Mouse (Mus musculus): Measurements from ENCODE around the gene Rbbp8nl.

Rbbp8nl gene

DNA sequence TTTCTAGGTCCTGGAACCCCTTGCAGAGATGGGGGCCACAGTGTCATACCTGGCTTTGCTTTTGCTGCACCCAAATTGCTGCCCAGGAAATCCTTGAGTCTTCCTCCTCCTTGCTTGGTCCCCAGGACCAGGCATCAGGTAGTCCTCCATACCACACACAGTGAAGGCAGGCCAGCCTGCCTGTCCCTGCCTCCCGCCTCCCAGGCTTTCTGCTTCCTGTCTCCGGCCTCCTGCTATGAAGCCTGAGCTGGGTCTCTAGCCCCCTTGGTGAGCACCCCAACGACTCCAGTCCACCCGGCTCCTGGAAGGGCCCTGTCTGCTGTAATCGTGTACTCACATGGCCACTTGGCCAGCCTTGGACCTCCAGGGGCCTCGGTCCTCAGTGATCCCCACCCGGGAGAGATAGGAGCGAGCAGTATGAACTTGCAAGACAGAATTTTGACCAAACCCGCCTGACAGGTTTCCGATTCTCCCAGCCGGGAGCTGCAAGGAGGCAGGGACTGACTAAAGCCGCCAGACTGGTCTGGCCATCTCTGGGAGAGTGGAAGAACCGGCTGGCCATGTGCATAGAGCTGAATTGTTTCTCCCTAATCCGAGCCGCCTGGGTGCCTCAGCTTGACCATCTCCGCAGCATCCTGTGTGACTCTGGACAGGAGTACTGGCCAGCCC lies at the start of gene Rbbp8nl:
Rbbp8nl (minus strand) TSS at position 440 of the 669 bp plus-strand sequence.
- DNase-seq = no peak

DNA sequence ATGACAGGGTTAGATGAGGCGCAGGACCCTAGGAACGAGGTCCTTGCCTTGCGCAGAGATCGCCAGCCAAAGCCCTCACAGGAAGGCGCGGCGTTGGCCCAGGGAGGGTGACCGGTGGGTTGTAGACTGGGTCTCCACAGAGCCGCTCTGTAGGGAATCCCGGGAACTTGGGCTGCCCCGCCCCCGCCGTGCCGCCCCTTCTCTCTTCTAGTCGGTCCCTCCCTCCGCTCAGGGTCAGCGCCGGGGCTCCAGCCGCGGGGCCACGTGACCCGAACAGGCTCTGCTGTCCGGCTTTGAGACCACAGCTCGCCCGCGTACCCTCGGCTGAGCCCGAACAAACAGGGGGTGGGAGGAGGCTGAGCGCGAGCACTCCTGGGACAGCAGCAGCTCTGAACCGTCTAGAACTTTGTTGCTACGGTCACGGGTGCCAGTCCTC lies 44.9 kb upstream of the Rbbp8nl start, which contains the start of gene Gata5:
Gata5 (minus strand) TSS at position 149 of the 436 bp plus-strand sequence.
- no peak for DNase-seq

DNA sequence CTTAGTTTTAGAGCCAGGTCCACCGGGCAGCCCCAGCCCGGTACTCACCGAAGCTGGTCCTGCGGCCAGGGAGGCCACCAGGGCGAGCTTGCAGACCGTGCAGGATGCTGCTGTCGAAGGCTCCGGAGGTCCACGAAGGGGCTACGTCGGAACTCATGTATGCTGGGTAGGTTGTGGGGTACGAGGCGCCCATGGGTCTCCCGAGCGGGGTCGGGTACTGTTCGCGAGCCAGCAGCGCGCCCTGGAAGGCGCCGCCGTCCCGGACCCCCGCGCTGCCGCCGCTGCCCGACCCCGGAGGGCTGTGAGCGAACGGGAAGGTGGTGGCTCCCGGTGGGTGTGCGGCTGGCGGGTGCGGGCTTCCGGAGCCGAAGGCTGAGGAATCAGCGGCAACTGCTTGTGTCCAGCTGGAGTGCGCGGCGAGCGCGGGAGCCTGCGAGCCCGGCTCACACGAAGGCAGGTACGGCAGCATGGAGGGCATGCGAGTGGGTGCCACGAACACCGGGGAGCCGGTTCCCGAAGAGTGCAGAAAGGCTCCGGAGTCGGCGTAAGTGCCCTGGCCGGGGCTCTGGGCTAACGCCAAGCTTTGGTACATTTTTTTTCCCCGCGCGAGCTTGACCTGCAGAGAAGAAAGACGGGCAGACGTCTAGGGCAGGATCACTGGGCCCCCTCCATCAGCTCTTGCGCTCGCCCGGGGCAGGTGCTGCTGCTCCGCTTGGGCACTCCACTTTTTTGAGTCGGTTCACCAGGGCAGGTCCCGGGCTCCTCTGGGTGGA lies 44.3 kb upstream of the Rbbp8nl start:
- no peak for DNase-seq

DNA sequence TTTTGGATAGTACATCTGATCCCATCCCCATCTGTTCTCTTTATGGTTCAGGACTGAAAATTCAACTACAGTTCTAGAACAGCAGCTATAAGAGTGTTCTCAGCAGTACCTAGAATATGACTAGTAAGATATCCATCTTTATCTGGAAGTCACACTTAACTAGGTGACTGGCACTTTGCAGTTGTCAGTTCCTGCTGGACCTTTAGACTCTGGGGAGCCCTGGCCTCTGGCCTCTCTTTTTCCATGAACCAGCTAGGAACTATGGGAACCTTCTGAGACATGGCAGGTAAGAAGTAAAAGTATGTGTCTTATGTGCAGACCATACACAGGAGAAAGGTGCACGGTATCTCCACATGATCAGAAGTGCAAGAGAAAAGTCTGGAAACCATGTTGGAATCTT lies 39.8 kb upstream of the Rbbp8nl start:
- no peak for DNase-seq

DNA sequence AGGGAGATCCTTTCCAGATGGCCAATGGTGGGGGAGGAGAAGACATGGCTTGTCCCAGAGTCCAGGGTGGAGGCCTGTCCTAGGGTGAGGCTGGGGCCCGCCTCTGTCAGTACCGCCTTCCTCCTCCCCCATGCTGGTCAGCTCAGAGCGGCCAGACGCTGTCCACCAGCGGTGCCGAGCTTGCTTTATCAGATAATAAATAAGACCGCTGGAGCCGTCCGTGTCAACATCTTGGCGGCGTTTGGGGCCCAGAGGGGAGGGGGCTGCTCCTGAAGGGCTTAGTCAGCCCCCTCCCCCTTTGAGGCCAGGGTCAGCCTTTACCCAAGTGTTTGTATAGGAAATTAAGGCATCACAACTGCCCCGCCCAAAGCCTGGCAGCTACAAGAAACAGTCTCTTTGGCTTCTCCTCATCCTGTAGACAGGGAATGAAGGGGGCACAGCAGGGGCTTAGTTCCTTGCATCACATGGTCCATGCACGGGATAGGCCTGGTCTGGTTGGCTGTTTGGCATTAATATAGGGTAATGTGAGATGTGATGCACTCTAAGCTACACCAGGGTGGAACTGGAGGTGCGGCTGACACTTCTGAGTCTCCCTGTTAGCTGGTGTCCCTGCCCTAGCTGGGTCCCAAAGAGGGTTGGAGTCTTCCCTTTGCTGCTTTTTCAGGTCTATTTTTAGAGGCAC lies 33.1 kb upstream of the Rbbp8nl start:
- no peak for DNase-seq

DNA sequence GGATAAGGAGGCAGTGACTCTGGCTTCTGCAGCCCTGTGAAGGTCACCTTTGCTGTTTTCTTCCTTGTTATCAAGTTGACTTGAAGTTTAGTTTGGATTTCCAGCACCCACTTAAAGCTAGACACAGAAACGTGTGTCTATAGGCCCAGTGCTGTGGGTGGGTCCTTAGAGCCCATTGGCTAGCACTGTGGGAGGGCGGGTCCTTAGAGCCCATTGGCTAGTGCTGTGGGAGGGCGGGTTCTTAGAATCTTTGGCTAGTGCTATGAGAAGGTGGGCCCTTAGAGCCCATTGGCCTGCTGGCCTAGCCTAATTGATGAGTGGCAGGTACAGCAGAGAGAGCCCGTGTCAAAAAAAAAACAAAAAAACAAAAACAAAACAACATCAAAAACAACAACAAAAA lies 30.5 kb upstream of the Rbbp8nl start:
- no peak for DNase-seq

DNA sequence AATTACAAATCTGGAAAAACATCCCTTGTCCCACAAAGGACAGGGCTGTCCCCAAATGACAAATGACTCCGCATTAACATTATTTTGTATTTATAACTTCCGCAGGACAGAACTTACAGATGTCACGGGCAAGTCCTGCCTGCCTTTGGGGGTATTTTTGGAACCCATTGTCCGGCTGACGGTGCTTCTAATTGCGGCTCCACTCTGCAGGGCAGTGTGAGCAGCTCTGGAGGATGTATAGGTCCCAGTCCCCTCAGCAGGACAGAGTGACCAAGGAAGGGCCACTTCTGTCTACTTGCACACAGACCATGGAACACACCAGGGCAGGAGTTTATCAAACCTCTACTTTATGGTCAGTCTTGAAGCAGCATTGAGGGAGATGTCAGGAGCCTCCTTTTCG lies 27.9 kb upstream of the Rbbp8nl start:
- DNase-seq = no peak

DNA sequence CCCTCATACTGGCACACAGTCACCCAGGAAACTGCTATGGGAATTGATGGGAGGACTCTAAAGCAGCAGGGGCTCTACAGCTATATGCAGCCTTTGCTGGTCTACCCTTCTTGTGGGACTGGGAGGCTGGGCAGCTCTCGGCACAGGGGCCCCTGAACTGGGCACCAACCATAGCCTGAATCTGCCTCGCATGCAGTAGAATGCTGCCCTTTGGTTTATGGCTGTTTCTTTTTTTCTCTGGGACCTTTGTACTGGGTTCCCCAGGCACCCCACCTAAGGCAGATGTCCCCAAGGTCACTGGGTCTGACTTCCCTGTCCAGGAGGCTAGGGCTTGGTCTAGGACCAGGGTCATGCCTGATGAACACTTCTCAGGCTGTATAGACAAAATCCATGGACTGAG lies 24.6 kb upstream of the Rbbp8nl start:
- no peak for DNase-seq

DNA sequence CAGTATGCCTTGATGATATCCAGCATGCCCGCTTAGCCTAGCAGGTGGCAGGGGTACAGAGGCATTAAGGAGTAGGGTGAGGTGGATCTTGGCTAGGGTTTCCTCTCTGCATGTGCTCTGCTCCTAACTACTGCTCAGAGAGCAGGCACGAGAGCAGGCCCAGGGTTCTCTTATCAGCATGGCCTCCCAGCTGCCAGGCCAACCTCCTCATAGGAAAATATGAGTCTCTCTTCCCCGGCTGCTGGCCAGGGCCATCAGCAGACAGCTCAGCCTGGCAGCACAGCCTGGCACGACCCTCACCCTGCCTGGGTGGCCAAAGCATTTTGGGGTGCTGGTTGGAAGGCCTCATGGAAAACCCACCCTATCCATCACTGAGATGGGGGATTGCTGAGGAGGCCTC lies 21.5 kb upstream of the Rbbp8nl start:
- no peak for DNase-seq

DNA sequence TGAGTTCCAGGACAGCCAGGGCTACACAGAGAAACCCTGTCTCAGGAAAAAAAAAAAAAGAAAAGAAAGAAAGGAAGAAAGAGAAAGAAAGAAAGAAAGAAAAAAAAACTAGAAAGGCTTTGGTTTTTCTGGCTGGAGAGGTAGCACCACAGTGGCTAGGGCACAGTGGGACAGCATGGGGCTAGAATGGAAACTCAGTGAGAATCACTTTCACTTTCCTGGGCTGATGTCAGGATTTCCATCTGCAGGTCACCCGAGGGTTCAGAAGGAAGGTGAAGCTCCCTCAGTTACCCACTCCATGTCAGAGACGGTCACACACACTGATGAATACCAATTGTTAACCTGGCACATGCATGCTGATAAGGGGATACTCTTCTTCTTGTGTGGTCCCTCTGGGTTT lies 18.0 kb upstream of the Rbbp8nl start:
- DNase-seq = no peak

DNA sequence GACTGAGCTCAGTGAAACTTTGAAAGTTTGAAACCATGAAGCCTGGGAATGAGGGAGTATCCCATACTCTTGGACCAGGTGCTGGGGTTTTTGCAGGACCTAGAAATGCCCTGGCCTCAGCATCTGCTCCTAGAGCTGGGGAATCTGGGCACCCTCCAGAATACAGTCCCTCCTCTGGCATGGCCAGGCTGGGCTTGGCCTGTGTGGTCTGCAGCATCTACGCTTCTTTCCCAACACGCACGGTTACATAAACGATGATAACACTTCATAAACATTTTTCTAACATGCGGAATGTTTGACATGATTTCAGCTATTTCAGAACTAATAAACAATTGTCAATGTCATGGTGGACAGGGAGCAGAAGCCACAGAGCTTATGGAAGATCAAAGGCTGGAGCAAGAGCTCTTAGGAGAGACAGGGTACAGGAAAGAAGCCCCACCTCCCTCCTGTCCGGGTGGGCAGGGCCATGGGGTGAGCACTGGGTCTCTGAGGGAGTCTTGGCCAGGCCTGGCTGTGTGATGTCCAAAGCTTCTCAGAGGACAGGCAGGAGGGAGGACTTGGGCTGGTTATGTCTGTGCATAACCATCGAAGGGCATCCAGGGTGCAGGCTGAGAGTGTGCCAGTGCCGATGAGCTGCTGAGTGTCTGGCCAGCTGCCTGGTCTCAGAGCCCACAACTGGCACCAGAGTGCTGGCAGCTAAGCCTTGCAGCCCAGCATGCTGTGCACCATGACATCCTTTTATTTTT lies 16.9 kb upstream of the Rbbp8nl start:
- no peak for DNase-seq

DNA sequence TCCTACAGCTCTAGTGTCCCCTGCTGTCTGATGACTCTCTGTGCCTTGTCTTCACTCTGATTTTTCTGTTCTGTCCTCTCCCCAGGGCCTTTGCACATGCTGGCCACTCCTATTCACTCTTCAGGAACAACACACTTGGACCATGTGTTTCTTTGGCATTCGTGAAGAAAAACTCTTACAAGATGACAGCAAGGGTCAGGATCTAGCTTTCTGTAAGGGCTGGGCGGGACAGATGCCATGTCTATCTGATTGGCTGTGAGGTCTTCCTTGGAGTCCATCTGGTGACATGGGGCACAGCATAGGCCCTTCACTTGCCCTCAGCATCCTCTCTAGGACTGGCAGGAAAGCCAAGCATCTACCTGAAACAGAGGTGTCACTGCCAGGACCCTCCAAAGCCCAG lies 16.3 kb upstream of the Rbbp8nl start:
- no peak for DNase-seq

DNA sequence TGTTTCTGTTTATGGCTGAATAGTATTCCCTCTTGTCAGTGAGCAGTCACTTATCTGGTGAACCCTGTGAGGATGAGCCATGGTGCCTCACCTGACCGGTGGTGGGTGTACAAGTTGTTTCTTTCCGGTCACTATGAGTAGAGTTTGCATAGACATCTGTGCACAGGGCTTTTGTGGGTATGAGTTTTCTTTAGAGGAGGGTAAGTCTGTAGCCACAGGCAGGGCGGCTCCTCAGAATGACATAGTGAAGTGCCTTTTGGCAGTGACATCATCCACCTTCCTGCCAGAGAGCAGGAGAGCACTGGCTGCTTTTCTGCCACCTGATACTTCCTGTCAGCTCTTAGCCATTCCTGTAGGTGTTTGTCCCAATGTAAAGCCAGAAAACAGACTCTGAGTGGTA lies 15.8 kb upstream of the Rbbp8nl start:
- DNase-seq = no peak

DNA sequence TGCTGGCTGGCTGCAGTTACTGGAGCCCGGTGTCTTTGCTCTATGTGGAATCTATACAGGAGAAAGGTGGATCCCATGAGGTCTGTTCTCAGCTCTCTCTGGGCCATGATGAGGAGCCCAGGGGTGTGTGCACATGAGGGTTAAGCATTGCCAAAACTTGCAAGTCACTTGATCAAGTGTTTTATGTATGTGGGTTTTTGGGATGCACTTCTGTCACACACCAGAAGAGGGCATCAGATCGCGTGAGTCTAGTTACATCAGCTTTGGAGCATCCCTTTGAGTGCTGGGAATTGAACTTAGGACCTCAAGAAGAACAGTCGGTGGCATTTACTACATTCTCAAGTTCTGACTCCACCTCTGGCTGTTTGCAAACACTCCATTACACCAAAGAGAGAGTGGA lies 14.9 kb upstream of the Rbbp8nl start:
- DNase-seq = no peak

DNA sequence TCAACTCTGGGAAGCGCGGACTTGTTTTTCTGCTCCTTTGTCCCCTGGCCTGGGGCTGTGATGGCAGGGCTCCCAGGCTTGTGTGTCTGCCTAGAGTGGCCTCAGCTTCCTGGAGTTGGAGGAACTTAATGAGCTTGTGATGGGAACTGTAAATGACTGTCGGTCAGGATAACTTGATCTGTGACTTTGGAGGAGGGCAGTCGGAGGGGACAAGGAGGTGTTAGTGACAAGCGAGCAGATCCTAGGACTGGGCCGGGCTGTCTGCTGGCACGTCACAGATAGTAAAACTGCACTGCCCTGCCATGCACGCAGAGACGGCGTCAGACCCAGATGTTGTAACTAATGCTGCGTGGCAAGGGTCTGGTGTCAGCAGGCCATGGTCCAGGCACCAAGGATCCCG lies 13.8 kb upstream of the Rbbp8nl start:
- DNase-seq = no peak

DNA sequence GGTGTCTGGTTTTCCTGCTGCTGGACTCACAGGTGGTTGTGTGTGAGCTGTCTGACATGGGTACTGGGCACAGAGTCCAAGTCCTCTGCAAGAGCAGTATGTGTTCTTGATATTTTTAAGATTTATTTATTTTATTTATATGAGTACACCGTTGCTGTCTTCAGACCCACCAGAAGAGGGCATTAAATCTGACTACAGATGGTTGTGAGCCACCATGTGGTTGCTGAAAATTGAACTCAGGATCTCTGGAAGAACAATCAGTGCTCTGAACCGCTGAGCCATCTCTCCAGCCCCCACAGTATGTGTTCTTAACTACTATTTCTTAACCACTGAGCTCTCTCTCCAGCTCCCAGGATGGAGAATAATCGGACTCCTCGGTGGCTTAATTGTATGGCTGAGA lies 12.5 kb upstream of the Rbbp8nl start:
- no peak for DNase-seq

DNA sequence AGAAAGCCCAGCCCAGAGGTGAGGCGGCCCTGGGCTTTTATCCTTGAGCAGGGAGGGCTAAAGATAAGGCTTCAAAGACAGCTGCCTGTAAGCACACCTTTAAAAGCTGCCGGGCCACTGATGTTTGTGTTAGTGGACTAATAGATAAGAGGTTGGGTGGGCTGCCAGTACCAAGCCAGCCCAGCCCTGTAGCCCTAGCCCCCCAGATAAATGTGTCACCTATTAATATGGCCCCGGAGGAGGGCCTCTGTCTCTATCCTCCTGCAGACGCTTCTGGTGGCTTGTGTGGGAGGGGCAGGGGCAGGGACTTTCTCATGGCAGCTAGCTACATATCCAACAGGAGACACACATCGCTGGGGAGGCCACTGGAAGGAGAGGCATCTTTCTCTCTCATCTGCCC lies 11.1 kb upstream of the Rbbp8nl start:
- DNase-seq = no peak

DNA sequence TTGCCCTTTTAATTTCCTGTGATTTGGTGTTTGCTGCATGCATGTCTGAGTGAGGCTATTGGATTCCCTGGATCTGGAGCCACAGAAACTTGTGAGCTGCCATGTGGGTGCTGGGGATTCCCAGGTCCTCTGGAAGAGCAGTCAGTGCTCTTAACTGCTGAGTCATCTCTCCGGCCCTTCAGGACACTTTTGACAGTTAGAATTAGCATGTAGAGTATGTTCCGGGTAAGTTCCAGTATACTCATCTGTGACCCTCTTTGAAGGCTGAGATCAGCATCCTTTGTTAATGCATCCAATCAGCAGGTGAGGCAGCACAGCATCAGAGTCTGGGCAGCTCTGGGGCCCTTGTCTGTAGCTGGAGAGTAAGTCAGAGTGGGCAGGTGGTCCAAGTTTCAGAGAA lies 10.6 kb upstream of the Rbbp8nl start:
- no peak for DNase-seq

DNA sequence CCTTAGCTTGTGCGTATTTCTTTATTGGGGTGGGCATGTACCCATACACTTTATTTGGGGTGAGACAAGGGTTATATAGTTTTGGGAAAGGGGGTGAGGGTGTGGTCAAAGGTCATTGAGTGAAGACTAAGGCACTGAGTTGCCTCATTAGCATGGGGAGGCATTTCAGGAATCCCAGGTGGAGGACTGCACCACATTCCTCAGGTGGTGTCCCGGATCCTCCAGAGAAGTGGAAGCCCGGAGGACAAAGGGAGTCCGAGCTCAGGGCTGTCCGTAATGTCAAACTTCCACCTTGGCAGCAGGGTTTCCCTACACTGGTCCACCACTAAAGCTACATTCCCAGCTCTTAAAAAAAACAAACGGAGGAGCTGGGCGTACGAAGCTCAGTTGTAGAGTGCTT lies 3.2 kb upstream of the Rbbp8nl start:
- DNase-seq = no peak

DNA sequence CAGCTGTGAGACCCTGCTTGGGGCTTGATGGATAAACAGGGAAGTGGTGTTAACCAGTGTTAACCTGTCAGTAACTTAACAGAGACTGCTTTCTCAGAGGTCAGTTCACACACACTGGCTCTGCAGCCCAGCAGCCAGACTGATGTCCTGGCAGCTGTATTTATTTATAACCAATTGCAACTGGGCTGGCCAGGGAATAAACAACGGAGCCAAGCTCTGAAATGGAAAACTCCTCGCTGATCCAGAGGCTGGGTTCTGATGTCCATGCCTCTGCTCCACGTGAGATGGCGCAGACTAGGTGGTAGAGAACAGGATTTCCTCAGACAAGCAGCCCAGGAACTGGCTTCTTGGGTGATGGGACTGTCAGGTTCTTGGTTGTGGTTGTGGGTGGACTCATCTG lies 2.3 kb upstream of the Rbbp8nl start:
- DNase-seq = no peak

DNA sequence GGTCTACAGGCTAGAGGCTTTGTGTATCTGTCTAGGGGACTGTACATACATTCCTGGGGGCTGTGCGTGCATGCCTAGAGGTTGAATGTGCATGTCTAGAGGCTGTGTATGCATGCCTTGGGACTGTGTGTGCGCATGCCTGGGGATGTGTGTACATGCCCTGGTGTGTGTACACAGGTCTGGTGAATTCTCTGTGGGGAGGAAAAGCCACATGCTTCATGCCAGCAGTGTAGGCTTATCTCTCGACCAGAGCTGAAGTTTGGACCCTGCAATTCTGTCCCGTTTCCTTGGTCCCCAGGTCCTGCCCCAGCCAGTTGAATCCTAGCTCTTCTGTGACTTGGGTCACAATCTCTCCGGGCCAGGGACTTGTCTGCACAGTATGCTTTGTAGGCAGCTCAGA lies 1.9 kb upstream of the Rbbp8nl start:
- no peak for DNase-seq

DNA sequence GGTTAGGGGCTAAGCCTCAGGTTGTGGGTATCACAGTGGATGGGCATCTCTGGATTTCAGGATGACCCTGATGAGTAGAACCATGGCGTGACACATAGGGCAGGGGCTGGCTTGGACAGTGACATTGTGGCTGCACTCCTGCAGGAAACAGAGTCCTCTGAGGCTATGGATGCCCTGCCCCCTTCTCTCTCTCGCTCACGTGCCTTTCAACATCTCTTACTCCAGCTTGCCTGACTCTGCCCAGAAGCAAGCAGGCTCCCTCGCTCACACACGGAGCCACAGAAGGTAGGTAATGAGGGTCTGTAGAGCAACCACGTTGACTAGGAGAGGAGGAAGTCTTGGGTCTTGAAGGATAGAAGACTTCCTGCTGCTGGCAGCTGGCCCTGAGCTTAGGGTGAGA lies 824 bp upstream of the Rbbp8nl start:
- no peak for DNase-seq

DNA sequence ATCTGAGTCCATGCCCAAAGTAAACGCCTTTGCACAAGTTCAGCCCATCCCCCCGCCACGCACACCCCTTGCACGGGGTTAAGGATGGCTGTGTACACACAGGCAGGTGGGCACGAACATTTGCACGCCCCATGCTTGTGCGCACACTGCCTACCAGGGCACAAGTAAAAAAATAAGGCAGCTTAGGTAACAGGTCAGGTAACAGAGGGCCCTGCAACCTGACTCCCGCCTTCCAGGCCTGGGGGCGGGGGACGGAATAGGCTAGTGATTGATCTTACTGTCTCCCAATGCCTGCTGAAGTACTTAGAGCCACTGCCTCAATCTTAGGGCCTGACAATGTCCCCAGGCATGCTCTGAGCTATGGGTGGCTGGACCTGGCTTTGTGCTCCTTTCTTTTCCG lies 713 bp downstream of the Rbbp8nl start:
- DNase-seq = no peak

Data from thymus, postnatal 36 days (tissue).